Mouse (Mus musculus): ENCODE results near the gene Gmcl1. TPM values are rescaled to one million over a fixed set of nuclear protein-coding genes. Genes with fewer than 3 reads are reported as not detected.

Gmcl1 gene
- polyA plus RNA-seq, 1 experiment from 2014 or later = 31.7 TPM

- peak overlapping the region; percentile 87 for H3K27ac ChIP-seq
- peak; percentile 60 for ATAC-seq
- peak overlapping the region; percentile 100 for H3K4me3 ChIP-seq (replicated peaks)
- WGBS = under 1% methylated on average over 62 of the region's 62 CpGs
- peak overlapping the region; percentile 92 for H3K9ac ChIP-seq
- H3K36me3 ChIP-seq = no peaks in the 10 kb centered on the region
- H3K4me1 ChIP-seq (replicated peaks) = 0 out of 2 replicates have a peak, but pooled peaks cover 4% of the 10 kb centered on the region
- no peaks in the 10 kb centered on the region for H3K27me3 ChIP-seq (replicated peaks)
- peak overlapping the region; percentile 88 for H3K4me2 ChIP-seq (replicated peaks)
- H3K9me3 ChIP-seq = no peaks in the 10 kb centered on the region
These were observed 658 bp downstream of the Gmcl1 start for GRCm38 (mm10) chr6:86732276-86733173.

- H3K9ac ChIP-seq = no peak overlapping the region
- H3K9me3 ChIP-seq = no peaks in the 10 kb centered on the region
- 87% methylated on average over 5 of the region's 5 CpGs for WGBS
- H3K27ac ChIP-seq = no peak overlapping the region
- no peak for ATAC-seq
- H3K27me3 ChIP-seq (replicated peaks) = no peaks in the 10 kb centered on the region
- no peak overlapping the region for H3K4me2 ChIP-seq (replicated peaks)
- 0 out of 2 replicates have a peak, but pooled peaks cover under 1% of the 10 kb centered on the region for H3K4me1 ChIP-seq (replicated peaks)
- H3K36me3 ChIP-seq = no peaks in the 10 kb centered on the region
- H3K4me3 ChIP-seq (replicated peaks) = no peak overlapping the region
These were observed 4.5 kb downstream of the Gmcl1 start for GRCm38 (mm10) chr6:86728711-86729110.

GRCm38 (mm10) chr6:86721977-86722376 lies 11.2 kb downstream of the Gmcl1 start:
- H3K9ac ChIP-seq = no peak overlapping the region
- ATAC-seq = no peak
- H3K9me3 ChIP-seq = no peaks in the 10 kb centered on the region
- H3K4me2 ChIP-seq (replicated peaks) = no peak overlapping the region
- 79% methylated on average over 3 of the region's 3 CpGs for WGBS
- peaks cover 3% of the 10 kb centered on the region; the same call in 1 of the 2 replicates for H3K36me3 ChIP-seq
- H3K27me3 ChIP-seq (replicated peaks) = no peaks in the 10 kb centered on the region
- H3K4me1 ChIP-seq (replicated peaks) = no peaks in the 10 kb centered on the region
- H3K4me3 ChIP-seq (replicated peaks) = no peak overlapping the region
- no peak overlapping the region for H3K27ac ChIP-seq

- H3K36me3 ChIP-seq = peaks cover 19% of the 10 kb centered on the region
- no peak overlapping the region for H3K4me3 ChIP-seq (replicated peaks)
- no peaks in the 10 kb centered on the region for H3K4me1 ChIP-seq (replicated peaks)
- peak; percentile 92 for ATAC-seq
- WGBS = 80% methylated on average over 4 of the region's 4 CpGs
- no peak overlapping the region for H3K9ac ChIP-seq
- H3K9me3 ChIP-seq = no peaks in the 10 kb centered on the region
- no peak overlapping the region for H3K27ac ChIP-seq
- H3K27me3 ChIP-seq (replicated peaks) = no peaks in the 10 kb centered on the region
- H3K4me2 ChIP-seq (replicated peaks) = no peak overlapping the region
These were observed 25.0 kb downstream of the Gmcl1 start for GRCm38 (mm10) chr6:86708072-86708774.

GRCm38 (mm10) chr6:86702577-86702976 lies 30.6 kb downstream of the Gmcl1 start:
- 82% methylated on average over 9 of the region's 9 CpGs for WGBS

GRCm38 (mm10) chr6:86697903-86698302 lies 35.3 kb downstream of the Gmcl1 start:
- no peak overlapping the region for H3K4me3 ChIP-seq (replicated peaks)
- WGBS = 74% methylated on average over 6 of the region's 6 CpGs
- no peak overlapping the region for H3K4me2 ChIP-seq (replicated peaks)
- H3K4me1 ChIP-seq (replicated peaks) = no peaks in the 10 kb centered on the region
- H3K27me3 ChIP-seq (replicated peaks) = no peaks in the 10 kb centered on the region
- H3K36me3 ChIP-seq = peaks cover 13% of the 10 kb centered on the region
- no peak overlapping the region for H3K9ac ChIP-seq
- H3K9me3 ChIP-seq = no peaks in the 10 kb centered on the region
- no peak for ATAC-seq
- H3K27ac ChIP-seq = no peak overlapping the region

More at GRCm38 (mm10) chr6:86702577-86702976, 30.6 kb downstream of the Gmcl1 start:
- no peak overlapping the region for H3K4me3 ChIP-seq (replicated peaks)
- H3K9ac ChIP-seq = no peak overlapping the region
- H3K4me1 ChIP-seq (replicated peaks) = no peaks in the 10 kb centered on the region
- no peaks in the 10 kb centered on the region for H3K9me3 ChIP-seq
- no peak for ATAC-seq
- H3K27ac ChIP-seq = no peak overlapping the region
- H3K4me2 ChIP-seq (replicated peaks) = no peak overlapping the region
- no peaks in the 10 kb centered on the region for H3K27me3 ChIP-seq (replicated peaks)
- peaks cover 22% of the 10 kb centered on the region for H3K36me3 ChIP-seq

GRCm38 (mm10) chr6:86696213-86696612 lies 37.0 kb downstream of the Gmcl1 start:
- H3K4me1 ChIP-seq (replicated peaks) = no peaks in the 10 kb centered on the region
- no peaks in the 10 kb centered on the region for H3K9me3 ChIP-seq
- 86% methylated on average over 10 of the region's 10 CpGs for WGBS
- H3K27me3 ChIP-seq (replicated peaks) = no peaks in the 10 kb centered on the region
- no peak overlapping the region for H3K4me3 ChIP-seq (replicated peaks)
- no peak overlapping the region for H3K27ac ChIP-seq
- H3K4me2 ChIP-seq (replicated peaks) = no peak overlapping the region
- peaks cover 8% of the 10 kb centered on the region; the same call in 1 of the 2 replicates for H3K36me3 ChIP-seq
- ATAC-seq = no peak
- no peak overlapping the region for H3K9ac ChIP-seq

GRCm38 (mm10) chr6:86694465-86694864 lies 38.7 kb downstream of the Gmcl1 start:
- ATAC-seq = 0 out of 2 replicates have a peak, but pooled peaks have one; percentile 28
- peaks cover 9% of the 10 kb centered on the region; the same call in 1 of the 2 replicates for H3K36me3 ChIP-seq

GRCm38 (mm10) chr6:86689671-86690070 lies 43.5 kb downstream of the Gmcl1 start:
- H3K9ac ChIP-seq = no peak overlapping the region
- WGBS = 96% methylated on average over 3 of the region's 3 CpGs
- H3K4me1 ChIP-seq (replicated peaks) = no peaks in the 10 kb centered on the region
- no peaks in the 10 kb centered on the region for H3K27me3 ChIP-seq (replicated peaks)
- H3K27ac ChIP-seq = no peak overlapping the region
- no peaks in the 10 kb centered on the region for H3K9me3 ChIP-seq
- no peak overlapping the region for H3K4me3 ChIP-seq (replicated peaks)
- 0 out of 2 replicates have a peak, but pooled peaks cover 5% of the 10 kb centered on the region for H3K36me3 ChIP-seq
- no peak overlapping the region for H3K4me2 ChIP-seq (replicated peaks)
- no peak for ATAC-seq

More at GRCm38 (mm10) chr6:86694465-86694864, 38.7 kb downstream of the Gmcl1 start:
- Histone ChIP-seq H3K4me1 (replicated peaks) (no peaks in the 10 kb centered on the region), H3K27ac (no peak overlapping the region), H3K9ac (no peak overlapping the region), H3K4me2 (replicated peaks) (no peak overlapping the region), H3K4me3 (replicated peaks) (no peak overlapping the region), H3K9me3 (no peaks in the 10 kb centered on the region), H3K27me3 (replicated peaks) (no peaks in the 10 kb centered on the region)

- no peaks in the 10 kb centered on the region for H3K9me3 ChIP-seq
- no peak overlapping the region for H3K27ac ChIP-seq
- no peak overlapping the region for H3K9ac ChIP-seq
- H3K36me3 ChIP-seq = 0 out of 2 replicates have a peak, but pooled peaks cover 5% of the 10 kb centered on the region
- H3K4me2 ChIP-seq (replicated peaks) = no peak overlapping the region
- WGBS = 73% methylated on average over 1 of the region's 1 CpGs
- H3K4me3 ChIP-seq (replicated peaks) = no peak overlapping the region
- H3K4me1 ChIP-seq (replicated peaks) = 0 out of 2 replicates have a peak, but pooled peaks cover 2% of the 10 kb centered on the region
- no peaks in the 10 kb centered on the region for H3K27me3 ChIP-seq (replicated peaks)
- no peak for ATAC-seq
These were observed 46.2 kb downstream of the Gmcl1 start for GRCm38 (mm10) chr6:86686971-86687370.

- Histone ChIP-seq H3K27me3 (replicated peaks) (no peaks in the 10 kb centered on the region), H3K4me3 (replicated peaks) (peak overlapping the region; percentile 69), H3K9me3 (no peaks in the 10 kb centered on the region), H3K27ac (0 out of 2 replicates have a peak overlapping the region, but pooled peaks have one; percentile 38), H3K36me3 (0 out of 2 replicates have a peak, but pooled peaks cover 14% of the 10 kb centered on the region), H3K9ac (peak overlapping the region; percentile 39; the same call in 1 of the 2 replicates), H3K4me2 (replicated peaks) (peak overlapping the region; percentile 70), H3K4me1 (replicated peaks) (0 out of 2 replicates have a peak, but pooled peaks cover 2% of the 10 kb centered on the region)
- peak; percentile 1; the same call in 1 of the 2 replicates for ATAC-seq
- 36% methylated on average over 12 of the region's 12 CpGs for WGBS
These were observed 48.5 kb downstream of the Gmcl1 start for GRCm38 (mm10) chr6:86684655-86685011.
